Comparison of ENCODE assay signal across 22 mouse cellular contexts in the genomic region with DNA sequence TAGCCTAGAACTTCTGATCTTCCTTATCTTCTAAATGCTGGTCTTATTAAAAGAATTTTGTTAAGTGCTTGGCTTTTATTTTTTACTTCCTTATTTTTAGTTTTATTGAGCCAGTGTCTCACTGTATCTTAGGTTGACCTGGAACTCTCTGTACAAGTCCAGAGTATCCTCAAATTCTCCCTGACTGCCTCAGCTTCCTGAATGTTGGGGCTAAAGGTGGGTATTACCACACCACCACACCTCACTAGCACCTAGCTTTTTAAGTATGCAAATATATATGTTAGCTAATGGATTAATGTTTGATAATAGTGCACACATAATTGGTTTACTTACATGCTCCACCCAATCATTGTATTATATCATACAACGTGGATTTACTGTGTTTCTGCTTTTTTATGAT.
"Had no signal": no experiment of that assay in that cellular context is flagged by ENCODE, and none has a peak within 500 bp of the region (broad histone marks: within the 10 kb centered on the region; RNA-seq: fewer than 3 reads in every experiment).

No protein-coding gene starts in this region.

- H3K36me3 ChIP-seq: heart, embryonic 13.5 days; heart, embryonic 15.5 days; hindbrain, embryonic 13.5 days; hindbrain, embryonic 15.5 days; limb, embryonic 10.5 days; limb, embryonic 12.5 days had no signal

- H3K9me3 ChIP-seq: heart, embryonic 13.5 days; heart, embryonic 15.5 days; hindbrain, embryonic 13.5 days; hindbrain, embryonic 15.5 days; limb, embryonic 10.5 days; limb, embryonic 12.5 days had no signal

- H3K4me1 ChIP-seq: hindbrain, embryonic 13.5 days; hindbrain, embryonic 15.5 days; limb, embryonic 10.5 days; limb, embryonic 12.5 days had no signal

- ATAC-seq: forebrain, postnatal 0 days; hindbrain, postnatal 0 days had no signal

- DNase-seq: forebrain, postnatal 0 days; gastrocnemius, postnatal 14 days; gastrocnemius, postnatal 36 days; heart, adult 2 months; heart, postnatal 14 days; heart, postnatal 36 days; kidney, adult 18-20 months; kidney, adult 8-10 months; kidney, postnatal 10 days; kidney, postnatal 25 days; kidney, postnatal 4 days; liver had no signal

- H3K9ac ChIP-seq: forebrain, postnatal 0 days; heart, embryonic 13.5 days; heart, embryonic 15.5 days; hindbrain, embryonic 13.5 days; hindbrain, embryonic 15.5 days; limb, embryonic 12.5 days had no signal

- H3K27me3 ChIP-seq: heart, embryonic 13.5 days; heart, embryonic 15.5 days; hindbrain, embryonic 13.5 days; hindbrain, embryonic 15.5 days; limb, embryonic 12.5 days had no signal

- H3K27ac ChIP-seq: heart, adult 2 months; heart, embryonic 13.5 days; heart, embryonic 15.5 days; hindbrain, embryonic 13.5 days; hindbrain, embryonic 15.5 days; hindbrain, postnatal 0 days; layer of hippocampus, adult 2 months; left cerebral cortex, adult 2 months; limb, embryonic 10.5 days; limb, embryonic 12.5 days had no signal

- H3K4me2 ChIP-seq: heart, embryonic 11.5 days; heart, embryonic 13.5 days; heart, embryonic 15.5 days; hindbrain, embryonic 13.5 days; hindbrain, embryonic 15.5 days; limb, embryonic 12.5 days had no signal

- H3K4me3 ChIP-seq: heart, adult 2 months; heart, embryonic 13.5 days; heart, embryonic 15.5 days; hindbrain, embryonic 13.5 days; hindbrain, embryonic 15.5 days; layer of hippocampus, adult 2 months; left cerebral cortex, adult 2 months; limb, embryonic 10.5 days; limb, embryonic 12.5 days had no signal
